Mouse (Mus musculus) lung, postnatal 14 days (tissue): ENCODE measurements at regions not wholly inside any gene's neighbourhood (a gene's known extent, or its start where the extent isn't known, plus 50 kb on each side); places are given as distances from the start of the nearest gene placed in this dataset.

Experiments used
- DNase-seq: peaks from one replicate; pipeline ENCODE4 v3.0.0; 2021

GRCm38 (mm10) chr15:67434284-67434683 is 933.6 kb upstream of the Lrrc6 start:
- DNase-seq = peak; percentile 71

DNA sequence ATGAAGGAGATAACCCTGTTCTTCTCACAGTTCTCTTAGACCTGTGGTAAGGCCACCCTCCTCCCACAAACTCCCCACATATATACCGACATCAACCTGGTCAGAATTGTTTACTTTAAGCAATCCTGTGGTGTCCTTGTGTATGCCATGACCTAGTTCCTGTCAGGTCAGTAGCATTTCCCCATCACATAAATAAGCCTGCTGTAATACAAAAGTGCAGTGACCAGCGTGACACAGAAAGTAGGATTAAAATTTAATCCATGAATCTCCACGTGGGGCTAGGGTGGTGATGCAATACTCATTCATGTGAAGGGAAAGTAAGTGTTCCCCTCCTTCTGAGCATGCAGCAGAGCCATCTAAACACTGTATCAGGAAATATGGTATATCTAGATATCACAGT is 923.2 kb upstream of the Lrrc6 start:
- DNase-seq = no peak

GRCm38 (mm10) chr15:67422277-67422953 is 921.7 kb upstream of the Lrrc6 start:
- no peak for DNase-seq

DNA sequence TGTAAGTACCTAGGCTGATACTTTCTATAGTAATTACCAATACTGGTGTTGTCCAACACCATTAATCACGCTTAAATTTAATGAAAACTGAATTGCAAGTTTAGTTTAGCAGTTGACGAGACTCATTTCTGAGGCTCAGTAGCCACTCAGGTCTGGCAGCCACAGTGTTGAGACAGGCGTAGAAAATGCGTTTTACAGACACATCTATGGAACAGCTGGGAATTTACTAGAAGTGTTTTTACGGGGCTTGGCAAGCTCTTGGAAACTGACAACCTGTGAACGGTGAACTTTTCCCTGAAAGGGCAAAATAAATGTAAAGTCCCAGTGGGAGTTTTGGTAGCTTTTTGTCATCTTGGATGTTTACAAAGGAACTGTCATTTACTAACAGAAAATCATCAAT is 920.1 kb upstream of the Lrrc6 start:
- no peak for DNase-seq

DNA sequence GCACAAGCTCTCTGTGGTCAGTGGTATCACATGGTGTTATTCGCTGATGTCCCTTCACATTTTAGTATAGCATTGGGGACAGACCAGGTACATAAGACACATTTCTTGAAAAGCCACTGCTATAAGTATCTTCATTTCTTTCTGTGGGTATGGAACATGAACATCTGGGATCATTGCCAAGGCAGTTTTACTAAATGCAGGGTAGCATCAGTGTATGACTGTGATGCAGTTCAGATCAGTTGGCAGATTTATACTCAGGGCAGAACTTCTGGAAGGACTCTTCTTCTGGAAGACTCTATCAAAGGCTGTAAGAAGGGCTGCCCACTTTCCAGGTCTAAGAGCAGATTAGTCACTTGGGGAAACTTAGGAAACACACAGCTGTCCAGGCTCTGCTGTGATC is 919.0 kb upstream of the Lrrc6 start:
- no peak for DNase-seq

DNA sequence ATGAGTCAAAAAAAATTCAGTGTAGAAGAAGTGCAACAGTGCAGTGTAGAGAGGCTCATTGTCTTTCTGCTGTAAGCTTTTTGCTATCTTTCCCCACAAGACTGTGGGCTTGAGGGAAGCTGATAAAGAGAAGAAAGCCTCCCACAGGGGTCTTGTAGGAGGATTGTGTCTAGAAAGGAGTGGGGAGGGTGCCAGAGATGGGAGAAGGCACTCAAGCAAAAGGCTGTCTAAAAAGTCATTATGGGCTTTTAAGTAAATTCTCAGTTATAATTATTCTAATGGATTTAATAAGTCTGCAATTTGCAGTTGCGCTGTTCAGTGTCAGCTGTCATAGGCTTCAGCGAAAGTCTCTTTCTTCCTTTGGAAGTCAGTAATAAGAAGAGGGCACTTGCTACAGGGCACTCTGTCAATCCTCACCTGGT is 917.0 kb upstream of the Lrrc6 start:
- DNase-seq = no peak

GRCm38 (mm10) chr15:67415840-67416239 is 915.1 kb upstream of the Lrrc6 start:
- no peak for DNase-seq

GRCm38 (mm10) chr15:67414371-67414930 is 913.7 kb upstream of the Lrrc6 start:
- no peak for DNase-seq

GRCm38 (mm10) chr15:67413581-67413980 is 912.9 kb upstream of the Lrrc6 start:
- no peak for DNase-seq

DNA sequence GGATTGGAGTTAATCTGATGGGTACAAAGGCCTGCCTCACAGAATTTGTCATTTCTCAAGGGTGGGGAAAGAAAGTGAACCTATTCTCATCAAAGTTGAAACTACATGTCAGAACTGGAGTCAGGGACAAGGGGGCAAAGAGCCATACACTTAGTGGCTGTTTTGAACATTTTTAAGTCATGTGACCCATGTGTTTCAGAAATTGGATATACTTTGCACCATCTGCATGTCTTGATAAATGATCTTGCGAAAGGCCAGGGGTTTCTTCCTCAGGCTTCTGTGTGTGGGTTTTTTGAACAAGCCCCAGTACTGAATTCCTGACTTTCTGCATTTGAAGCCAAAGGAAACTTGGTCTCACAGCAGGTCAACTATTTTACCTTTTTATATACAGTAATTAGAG is 911.7 kb upstream of the Lrrc6 start:
- DNase-seq = no peak

GRCm38 (mm10) chr15:67411657-67412056 is 910.9 kb upstream of the Lrrc6 start:
- DNase-seq = no peak

DNA sequence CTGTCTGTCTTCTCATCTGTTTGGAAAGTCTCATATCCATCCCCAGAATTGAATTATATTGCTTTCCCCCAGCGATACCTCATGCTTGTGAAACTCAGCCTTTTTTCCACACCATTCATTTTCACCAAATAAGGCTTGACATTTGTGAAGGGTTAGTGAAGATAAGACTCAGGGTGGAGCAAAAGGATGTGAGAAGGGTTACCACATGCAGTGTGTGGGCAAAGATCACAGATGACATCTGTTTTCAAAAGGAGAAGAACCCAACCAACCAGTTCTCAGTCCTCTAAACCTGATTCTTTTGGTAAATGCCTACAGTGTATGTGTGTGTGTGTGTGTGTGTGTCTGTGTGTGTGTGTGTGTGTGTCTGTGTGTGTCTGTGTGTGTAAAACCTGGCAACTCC is 909.3 kb upstream of the Lrrc6 start:
- no peak for DNase-seq

GRCm38 (mm10) chr15:67408871-67409559 is 908.3 kb upstream of the Lrrc6 start:
- no peak for DNase-seq

DNA sequence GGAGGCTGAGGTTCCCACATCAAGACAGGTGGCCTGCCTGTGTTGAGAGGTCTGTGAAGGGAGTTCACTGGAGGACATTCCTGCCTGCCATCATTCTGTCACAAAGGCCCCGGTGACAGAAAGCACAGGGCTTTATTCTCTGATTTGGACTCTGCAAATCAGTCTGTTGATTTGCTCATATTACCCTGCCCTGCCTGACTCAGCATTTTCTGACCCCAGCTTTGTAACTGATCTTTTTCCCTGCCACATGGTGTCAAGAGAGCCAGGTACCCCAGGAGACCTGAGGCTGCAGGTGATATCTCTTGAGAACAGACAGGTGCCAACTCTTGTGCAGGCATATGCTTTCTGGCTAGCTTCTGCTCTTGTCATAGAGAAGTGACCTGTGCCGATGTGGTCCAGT is 906.5 kb upstream of the Lrrc6 start:
- DNase-seq = no peak

- no peak for DNase-seq
These were observed 904.8 kb upstream of the Lrrc6 start for GRCm38 (mm10) chr15:67405523-67405922.

DNA sequence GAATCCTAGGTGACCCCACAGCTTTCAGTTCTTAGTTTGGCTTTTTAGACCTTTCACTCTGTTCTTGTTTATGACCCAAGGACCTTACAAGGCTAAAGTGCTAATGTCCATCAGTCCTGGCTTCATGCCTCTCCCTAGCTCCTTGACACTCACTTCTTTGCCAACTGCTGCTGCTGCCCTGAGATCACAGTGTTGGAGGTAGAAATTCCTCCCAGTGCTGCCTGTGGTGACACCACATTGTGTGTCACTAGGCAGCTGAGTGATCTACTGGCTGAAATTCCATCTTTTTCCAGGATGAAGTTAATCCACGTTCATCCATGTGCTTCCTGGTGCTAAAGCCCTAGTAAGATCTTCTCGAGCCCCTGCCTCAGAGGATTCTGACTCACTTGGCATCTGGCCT is 904.3 kb upstream of the Lrrc6 start:
- no peak for DNase-seq

DNA sequence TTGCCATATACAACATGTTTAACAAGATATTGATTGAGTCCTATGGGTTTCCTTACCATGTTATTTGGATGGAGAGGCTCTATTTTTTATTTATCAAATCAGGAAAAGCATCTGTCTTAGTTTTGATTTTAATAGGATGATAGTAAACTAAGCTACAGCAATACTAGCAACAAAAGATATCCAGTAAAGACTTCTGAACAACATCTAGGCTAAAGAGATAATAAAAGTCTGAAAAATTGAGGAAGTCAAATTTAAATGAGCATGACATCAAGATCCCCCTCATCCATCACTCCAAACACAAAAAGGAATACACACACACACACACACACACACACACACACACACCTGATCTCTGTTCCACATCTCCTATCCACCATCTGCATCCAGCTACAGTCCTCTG is 901.6 kb upstream of the Lrrc6 start:
- no peak for DNase-seq

GRCm38 (mm10) chr15:67397269-67397668 is 896.6 kb upstream of the Lrrc6 start:
- DNase-seq = no peak

GRCm38 (mm10) chr15:67395114-67395513 is 894.4 kb upstream of the Lrrc6 start:
- DNase-seq = no peak

GRCm38 (mm10) chr15:67391918-67392317 is 891.2 kb upstream of the Lrrc6 start:
- DNase-seq = no peak

DNA sequence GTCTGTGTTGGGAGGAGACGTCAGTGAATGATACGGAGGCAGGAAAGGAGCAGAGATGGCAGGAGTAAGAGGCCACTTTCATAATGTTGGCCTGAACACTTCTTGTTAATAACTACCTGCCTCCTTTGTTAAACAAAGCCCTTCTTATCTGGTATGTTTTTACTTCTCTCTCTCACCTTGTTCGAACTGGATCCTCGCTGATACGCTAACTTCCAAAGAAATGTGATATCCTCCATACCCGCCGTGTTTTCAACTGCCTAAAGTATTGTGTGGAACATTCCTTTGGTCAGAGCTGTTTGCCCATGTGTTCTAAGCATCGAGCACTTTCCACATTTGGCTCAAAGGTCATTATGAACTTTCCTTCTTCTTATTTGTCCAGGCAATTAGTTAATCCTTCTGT is 887.8 kb upstream of the Lrrc6 start:
- no peak for DNase-seq

GRCm38 (mm10) chr15:67386896-67387295 is 886.2 kb upstream of the Lrrc6 start:
- no peak for DNase-seq

GRCm38 (mm10) chr15:67373599-67373998 is 872.9 kb upstream of the Lrrc6 start:
- no peak for DNase-seq

DNA sequence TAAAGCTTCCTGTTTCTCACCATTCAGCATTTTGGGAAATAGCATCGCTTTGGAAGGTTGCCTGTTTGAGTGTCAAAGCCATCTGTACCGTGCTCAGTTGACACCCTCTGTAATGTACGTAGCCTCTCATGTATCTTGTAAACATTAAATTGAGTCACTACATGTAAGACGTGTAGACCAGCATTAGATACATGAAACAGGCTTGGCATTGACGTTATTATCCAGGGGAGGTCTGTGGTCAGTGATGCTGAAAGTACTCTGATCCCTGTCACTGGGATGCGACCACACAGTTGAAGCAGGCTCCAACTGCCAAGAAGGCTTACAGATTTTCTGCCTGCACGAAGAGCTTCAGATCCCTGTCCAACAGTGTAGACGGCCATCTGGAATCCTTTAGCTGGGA is 872.3 kb upstream of the Lrrc6 start:
- no peak for DNase-seq
